Mouse (Mus musculus) cerebellum, postnatal 36 days (tissue): ENCODE results near the gene Tuba3b.

Source experiments
- DNase-seq, 2 experiments: peaks; one replicate each; pipeline ENCODE4 v3.0.0; 2021 to 2022; ENCODE audit warnings: mixed read lengths in 2 of 2

The Tuba3b gene

GRCm38 (mm10) chr6:145608693-145609092 lies 6.9 kb upstream of the Tuba3b start:
- no peak for DNase-seq

DNA sequence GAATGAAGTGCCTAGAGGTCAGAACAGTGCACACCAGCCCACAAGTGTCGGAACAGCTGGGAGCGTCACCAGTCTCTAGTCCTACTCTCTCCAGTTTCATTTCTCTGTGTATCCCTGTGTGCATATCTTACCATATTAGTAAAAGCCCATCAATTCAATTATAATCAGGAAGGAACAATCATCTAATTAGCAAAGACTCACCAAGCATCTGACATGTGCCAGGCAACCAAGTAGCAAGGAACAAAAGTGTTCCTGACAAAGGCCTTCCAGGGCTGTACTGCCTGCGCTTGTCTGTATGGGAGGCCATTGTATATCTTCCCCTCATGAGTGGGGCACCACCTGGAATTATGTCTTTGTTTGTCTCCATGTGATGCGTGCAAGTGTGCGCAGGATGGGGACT lies 4.7 kb upstream of the Tuba3b start:
- no peak for DNase-seq

DNA sequence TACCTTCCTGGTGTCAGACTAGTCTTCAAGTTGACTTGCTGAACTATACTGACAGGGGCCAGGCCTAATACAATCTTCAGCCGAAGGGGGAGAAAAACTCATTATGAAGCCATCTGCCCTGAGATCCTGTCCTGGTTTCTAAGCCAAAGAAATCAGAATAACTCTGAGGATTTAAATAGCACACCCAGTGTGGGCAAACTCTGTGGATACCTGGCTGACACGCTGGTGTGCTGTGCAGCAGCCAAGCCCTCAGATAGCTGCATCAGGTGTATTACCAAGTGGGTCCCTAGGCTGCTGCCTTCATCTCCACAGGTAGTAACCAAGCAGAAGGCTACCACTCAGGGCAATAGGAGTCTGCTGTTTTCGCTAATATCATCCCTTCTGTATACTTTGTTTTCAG lies 2.9 kb upstream of the Tuba3b start:
- peak; percentile 47 to 63 for DNase-seq

DNA sequence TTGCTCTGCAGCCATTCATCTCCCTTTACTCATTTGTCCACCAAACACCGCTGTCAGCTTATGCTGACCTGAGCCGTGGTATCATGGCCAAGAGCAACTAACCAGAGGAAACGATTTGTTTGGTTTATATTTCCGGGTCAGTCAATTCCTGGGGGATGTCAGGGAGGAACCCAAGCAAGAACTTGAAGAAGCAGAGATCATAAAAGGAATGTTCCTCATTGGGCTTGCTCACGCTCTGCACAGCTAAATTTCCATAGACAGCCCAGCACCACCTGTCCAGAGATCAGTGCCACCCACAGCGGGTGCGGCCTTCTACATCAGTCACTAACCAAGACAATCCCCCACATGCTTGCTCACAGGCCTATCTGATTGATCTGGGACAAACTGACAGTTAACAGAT lies 1.3 kb upstream of the Tuba3b start, which contains the start of gene Lmntd1:
Gene Lmntd1, minus strand, starts transcription at position 101 of the 400 bp plus-strand sequence.
- DNase-seq: no peak

DNA sequence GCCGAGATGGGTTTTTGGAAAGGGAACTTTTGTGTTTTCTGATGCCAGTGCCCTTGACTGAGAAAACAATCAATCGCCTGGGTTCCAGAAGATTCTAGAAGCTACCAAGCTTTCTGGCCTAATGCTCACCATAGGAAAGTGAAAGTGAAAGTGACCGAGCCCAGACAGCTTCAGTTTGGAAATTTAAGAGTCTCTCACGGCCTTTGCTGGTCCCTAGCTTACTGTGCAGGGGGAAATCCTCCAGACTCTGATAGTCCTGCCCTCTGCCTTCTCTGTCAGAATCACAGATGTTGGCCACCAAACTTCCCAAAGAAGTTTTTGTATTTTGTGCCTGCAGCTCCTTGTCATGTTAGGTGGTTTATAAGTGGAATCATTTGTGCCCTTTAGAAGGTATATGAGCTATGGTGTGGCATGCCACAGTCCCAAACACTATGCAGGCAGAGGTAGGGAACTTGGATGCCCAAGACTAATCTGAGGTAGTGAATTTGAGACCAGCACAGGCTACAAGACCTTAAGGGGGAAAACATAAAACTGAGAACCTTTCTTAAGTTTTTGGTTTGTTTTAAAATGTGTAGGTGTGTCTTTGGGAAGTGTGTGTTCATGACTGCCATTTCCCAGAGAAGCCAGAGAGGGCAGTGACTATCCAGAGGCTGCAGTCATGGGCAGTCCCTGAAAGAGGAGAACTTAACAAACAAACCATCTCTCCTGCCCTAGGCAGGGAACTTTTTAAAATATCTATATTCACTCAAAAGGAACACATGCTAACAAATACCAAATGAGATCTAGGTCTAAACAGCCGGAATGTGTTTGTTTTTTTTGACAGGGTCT lies 1.1 kb downstream of the Tuba3b start:
- DNase-seq: no peak

DNA sequence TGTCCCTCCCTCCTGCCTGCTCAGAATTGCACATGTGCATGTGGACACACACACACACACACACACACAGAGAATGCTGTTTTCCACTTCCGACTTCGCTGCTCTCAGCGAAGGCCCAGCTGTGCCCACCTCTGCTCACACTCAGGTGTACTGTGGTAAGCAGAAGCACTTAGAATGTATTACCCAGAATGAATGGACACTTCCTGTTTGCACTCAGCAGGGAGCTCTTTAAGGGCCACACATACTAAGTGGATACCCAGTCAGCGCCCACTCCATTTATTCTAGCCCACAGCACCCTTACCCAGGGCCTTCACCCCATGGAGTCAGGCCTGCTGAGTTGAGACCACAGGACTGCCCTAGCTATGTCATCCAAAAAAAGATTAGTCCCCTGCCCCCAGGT lies 7.6 kb downstream of the Tuba3b start:
- DNase-seq: no peak

- DNase-seq: no peak
These were observed 14.7 kb downstream of the Tuba3b start for GRCm38 (mm10) chr6:145630269-145630668.

GRCm38 (mm10) chr6:145634454-145634853 lies 18.9 kb downstream of the Tuba3b start:
- DNase-seq: no peak

- no peak for DNase-seq
These were observed 21.1 kb downstream of the Tuba3b start for GRCm38 (mm10) chr6:145636682-145637081.

GRCm38 (mm10) chr6:145638248-145638647 lies 22.7 kb downstream of the Tuba3b start:
- DNase-seq: no peak

DNA sequence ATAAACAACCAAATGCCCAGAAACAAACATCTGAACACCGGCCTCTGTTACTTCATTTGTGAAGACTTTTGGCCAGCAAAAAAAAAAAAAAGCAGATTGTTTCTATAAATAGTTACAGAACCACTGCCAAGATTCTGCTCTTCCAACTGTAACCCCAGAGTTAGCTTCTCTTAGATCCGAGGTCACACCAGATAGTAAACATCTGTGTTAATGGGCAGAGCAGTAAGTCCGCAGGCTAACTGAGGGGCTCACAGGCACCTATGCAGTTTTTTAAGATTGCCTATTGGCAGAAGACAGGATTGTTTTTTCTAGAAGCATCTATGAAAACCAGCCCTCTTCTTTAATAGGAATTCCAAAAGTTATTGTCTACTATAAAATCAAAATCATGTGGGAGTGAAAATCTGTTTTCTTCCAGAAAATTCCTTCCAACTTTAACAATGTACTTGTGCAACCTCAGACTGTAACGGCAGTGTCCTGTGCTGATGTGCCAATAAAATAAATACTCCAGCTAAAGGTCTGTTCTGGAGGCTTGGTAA lies 25.5 kb downstream of the Tuba3b start:
- no peak for DNase-seq

GRCm38 (mm10) chr6:145651976-145652375 lies 36.4 kb downstream of the Tuba3b start:
- no peak for DNase-seq

- no peak for DNase-seq
These were observed 37.4 kb downstream of the Tuba3b start for GRCm38 (mm10) chr6:145652986-145653385.

- DNase-seq: no peak
These were observed 38.1 kb downstream of the Tuba3b start for GRCm38 (mm10) chr6:145653626-145654025.

GRCm38 (mm10) chr6:145654062-145654836 lies 38.7 kb downstream of the Tuba3b start:
- DNase-seq: no peak

- DNase-seq: no peak
These were observed 40.1 kb downstream of the Tuba3b start for GRCm38 (mm10) chr6:145655678-145656077.

- no peak for DNase-seq
These were observed 41.4 kb downstream of the Tuba3b start for GRCm38 (mm10) chr6:145656740-145657591.

- DNase-seq: peak in 1 of 2 experiments; percentile 10
These were observed 43.6 kb downstream of the Tuba3b start for GRCm38 (mm10) chr6:145659116-145659515.

- DNase-seq: no peak
These were observed 45.4 kb downstream of the Tuba3b start for GRCm38 (mm10) chr6:145660943-145661342.

GRCm38 (mm10) chr6:145664208-145664607 lies 48.7 kb downstream of the Tuba3b start:
- DNase-seq: no peak

- no peak for DNase-seq
These were observed 50.2 kb downstream of the Tuba3b start for GRCm38 (mm10) chr6:145665751-145666150.

- DNase-seq: no peak
These were observed 52.1 kb downstream of the Tuba3b start for GRCm38 (mm10) chr6:145667654-145668053.
